Mouse (Mus musculus) MEL (cell line): ENCODE data around the gene Fam89a. TPM values are rescaled to one million over a fixed set of nuclear protein-coding genes. Genes with fewer than 3 reads are reported as not detected.

ENCODE experiments used
- DNase-seq: peaks from one replicate; pipeline ENCODE4 v3.0.0; 2011; ENCODE audit warnings: low read depth, low spot score
- H3K27ac ChIP-seq: 2 replicates; pipeline ENCODE4 v1.5.1; 2012; ENCODE audit warnings: low read depth, mild to moderate bottlenecking, control low read depth, low read length, moderate library complexity; ENCODE audit not compliant: control insufficient read depth
- H3K27me3 ChIP-seq, 2 experiments: fragments of 150-350 bp in 1 of 2; sonication (generic) in 1 of 2; 2 replicates each; pipeline ENCODE4 v1.6.1; 2012; ENCODE audit warnings: low read length in 2 of 2, mild to moderate bottlenecking in 2 of 2, improper control_type of control experiment in 1 of 2, moderate library complexity in 1 of 2; ENCODE audit not compliant: insufficient read depth in 2 of 2, control insufficient read depth in 1 of 2
- H3K36me3 ChIP-seq, 2 experiments: 2 replicates each; pipeline ENCODE4 v1.6.1; 2012 to 2014; ENCODE audit warnings: low read length in 2 of 2, improper control_type of control experiment in 1 of 2, inconsistent platforms in 1 of 2, mild to moderate bottlenecking in 1 of 2; ENCODE audit not compliant: insufficient read depth in 2 of 2, control insufficient read depth in 1 of 2
- H3K4me1 ChIP-seq, 2 experiments: fragments of 150-350 bp in 1 of 2; sonication (generic) in 1 of 2; 2 replicates each; pipeline ENCODE4 v1.6.1; 2012; ENCODE audit warnings: low read length in 2 of 2, improper control_type of control experiment in 1 of 2, mild to moderate bottlenecking in 1 of 2; ENCODE audit not compliant: insufficient read depth in 2 of 2, control insufficient read depth in 1 of 2
- H3K4me3 ChIP-seq, 2 experiments: fragments of 150-350 bp in 1 of 2; sonication (generic) in 1 of 2; 2 replicates each; pipeline ENCODE4 v1.5.1; 2012; ENCODE audit warnings: low read depth in 2 of 2, low read length in 2 of 2, mild to moderate bottlenecking in 2 of 2, moderate library complexity in 2 of 2, control low read depth in 1 of 2, improper control_type of control experiment in 1 of 2; ENCODE audit not compliant: control insufficient read depth in 1 of 2, insufficient read depth in 1 of 2
- H3K79me2 ChIP-seq: 2 replicates; pipeline ENCODE4 v1.6.1; 2012; ENCODE audit warnings: mild to moderate bottlenecking, low read length, moderate library complexity; ENCODE audit not compliant: control insufficient read depth, poor library complexity, insufficient read depth
- H3K9ac ChIP-seq: 2 replicates; pipeline ENCODE4 v1.6.1; 2012; ENCODE audit warnings: low read depth, mild to moderate bottlenecking, control low read depth, low read length, moderate library complexity; ENCODE audit not compliant: control insufficient read depth, poor library complexity, severe bottlenecking
- H3K9me3 ChIP-seq: fragments of 150-350 bp; sonication (generic); replicated peaks from 2 replicates; pipeline ENCODE4 v1.6.1; 2012; ENCODE audit warnings: mild to moderate bottlenecking, low read length, improper control_type of control experiment, moderate library complexity; ENCODE audit not compliant: insufficient read depth
- E2F4 ChIP-seq: IDR thresholded peaks from 2 replicates; pipeline ENCODE4 v1.6.1; 2011; ENCODE audit warnings: low read depth, low read length, improper control_type of control experiment, borderline replicate concordance
- ELF1 ChIP-seq: IDR thresholded peaks from 2 replicates; pipeline ENCODE4 v1.6.1; 2014; ENCODE audit warnings: low read depth, mild to moderate bottlenecking, inconsistent platforms, low read length, improper control_type of control experiment, moderate library complexity
- EP300 ChIP-seq, 2 experiments: IDR thresholded peaks; 2 replicates each; pipeline ENCODE4 v1.6.1; 2011; ENCODE audit warnings: improper control_type of control experiment in 2 of 2, low read length in 2 of 2, low read depth in 1 of 2, mild to moderate bottlenecking in 1 of 2
- ETS1 ChIP-seq: IDR thresholded peaks from 2 replicates; pipeline ENCODE4 v1.6.1; 2012; ENCODE audit warnings: low read depth, mild to moderate bottlenecking, inconsistent platforms, low read length, improper control_type of control experiment, moderate library complexity
- GATA1 ChIP-seq: IDR thresholded peaks from 2 replicates; pipeline ENCODE4 v1.6.1; 2011; ENCODE audit warnings: low read depth, low read length, improper control_type of control experiment
- HCFC1 ChIP-seq: IDR thresholded peaks from 2 replicates; pipeline ENCODE4 v1.6.1; 2012; ENCODE audit warnings: low read depth, mild to moderate bottlenecking, inconsistent platforms, low read length, improper control_type of control experiment, moderate library complexity
- MAFK ChIP-seq: IDR thresholded peaks from 2 replicates; pipeline ENCODE4 v1.6.1; 2011; ENCODE audit warnings: low read depth, mild to moderate bottlenecking, low read length, improper control_type of control experiment, borderline replicate concordance
- MAZ ChIP-seq: IDR thresholded peaks from 2 replicates; pipeline ENCODE4 v1.6.1; 2012; ENCODE audit warnings: low read depth, mild to moderate bottlenecking, inconsistent platforms, low read length, improper control_type of control experiment
- MEF2A ChIP-seq: IDR thresholded peaks from 2 replicates; pipeline ENCODE4 v1.6.1; 2014; ENCODE audit warnings: low read depth, mild to moderate bottlenecking, inconsistent platforms, low read length, improper control_type of control experiment; ENCODE audit not compliant: poor library complexity, insufficient replicate concordance, severe bottlenecking; ENCODE audit errors: extremely low read depth
- MYB ChIP-seq: IDR thresholded peaks from 2 replicates; pipeline ENCODE4 v1.6.1; 2011; ENCODE audit warnings: mild to moderate bottlenecking, low read depth, low read length, improper control_type of control experiment
- MYC ChIP-seq: IDR thresholded peaks from 2 replicates; pipeline ENCODE4 v1.6.1; 2011; ENCODE audit warnings: low read depth, mild to moderate bottlenecking, low read length, improper control_type of control experiment, moderate library complexity
- NELFE ChIP-seq: IDR thresholded peaks from 2 replicates; pipeline ENCODE4 v1.6.1; 2011; ENCODE audit warnings: low read depth, low read length, improper control_type of control experiment
- POLR2AphosphoS2 ChIP-seq: IDR thresholded peaks from 2 replicates; pipeline ENCODE4 v1.6.1; 2011; ENCODE audit warnings: low read length, improper control_type of control experiment
- POLR2AphosphoS5 ChIP-seq: IDR thresholded peaks from 2 replicates; pipeline ENCODE4 v1.6.1; 2012; ENCODE audit warnings: low read depth, borderline replicate concordance, mild to moderate bottlenecking, inconsistent platforms, low read length, moderate library complexity, mixed read lengths
- RCOR1 ChIP-seq: IDR thresholded peaks from 2 replicates; pipeline ENCODE4 v1.6.1; 2012; ENCODE audit warnings: low read depth, mild to moderate bottlenecking, inconsistent platforms, low read length, improper control_type of control experiment
- SMC3 ChIP-seq: IDR thresholded peaks from 2 replicates; pipeline ENCODE4 v1.6.1; 2011; ENCODE audit warnings: low read depth, low read length, improper control_type of control experiment
- TAL1 ChIP-seq: IDR thresholded peaks from 2 replicates; pipeline ENCODE4 v1.6.1; 2012; ENCODE audit warnings: mild to moderate bottlenecking, inconsistent platforms, low read length, moderate library complexity, mixed read lengths
- TCF12 ChIP-seq: IDR thresholded peaks from 2 replicates; pipeline ENCODE4 v1.6.1; 2014; ENCODE audit warnings: low read depth, mild to moderate bottlenecking, inconsistent platforms, low read length, improper control_type of control experiment, moderate library complexity
- USF1 ChIP-seq: IDR thresholded peaks from 2 replicates; pipeline ENCODE4 v1.6.1; 2014; ENCODE audit warnings: low read depth, mild to moderate bottlenecking, inconsistent platforms, low read length, improper control_type of control experiment, moderate library complexity
- ZKSCAN1 ChIP-seq: IDR thresholded peaks from 2 replicates; pipeline ENCODE4 v1.6.1; 2012; ENCODE audit warnings: low read depth, mild to moderate bottlenecking, inconsistent platforms, low read length, improper control_type of control experiment, moderate library complexity
- ZNF384 ChIP-seq: IDR thresholded peaks from 2 replicates; pipeline ENCODE4 v1.6.1; 2012; ENCODE audit warnings: low read depth, mild to moderate bottlenecking, inconsistent platforms, low read length, improper control_type of control experiment
- polyA plus RNA-seq, 2 experiments: library from polyadenylated mRNA; stranded (reverse) in 1 of 2; unstranded in 1 of 2; fragments of >175 nt in 1 of 2; fragments of >200 nt in 1 of 2; gene quantifications; 2 replicates each; pipeline versions ENCODE4 v1.2.1 to v1.2.4; 2012; ENCODE audit warnings: low replicate concordance in 2 of 2, low read depth in 1 of 2; ENCODE audit not compliant: insufficient read length in 2 of 2, insufficient read depth in 1 of 2, missing spikeins in 1 of 2
- total RNA-seq: library from RNA; depleted of rRNA; stranded (reverse); fragments of 300-350 nt; gene quantifications from 2 replicates; pipeline ENCODE4 v1.2.3, GENCODE M21; 2012

Gene Fam89a
- total and polyA plus RNA-seq, 3 experiments, result 0.31 to 1.8 TPM; not detected in 1

GRCm38 (mm10) chr8:124795781-124796488 lies 44.3 kb upstream of the Fam89a start:
- Histone ChIP-seq H3K27me3 (no peaks in the 10 kb centered on the region), H3K9me3 (no peaks in the 10 kb centered on the region)
- TF ChIP-seq GATA1, result peak; percentile 42
- TF ChIP-seq RCOR1, result 0 out of 2 replicates have a peak, but pooled peaks have one; percentile 23
- peak; percentile 22; the same call in 1 of the 2 replicates for TF ChIP-seq TAL1
- TF ChIP-seq EP300 (IDR thresholded peaks at IDR 0.05; ENCODE audit: low read depth in 1 of 2, low read length in 2 of 2), result peak; percentile 52 to 58; a peak in 3 of 4 replicates
- TF ChIP-seq ELF1, result no peak
- 0 out of 2 replicates have a peak, but pooled peaks have one; percentile 11 for TF ChIP-seq TCF12
- TF ChIP-seq HCFC1, result no peak
- 0 out of 2 replicates have a peak, but pooled peaks have one; percentile 8 for TF ChIP-seq ETS1

GRCm38 (mm10) chr8:124794486-124794780 lies 42.8 kb upstream of the Fam89a start:
- Histone ChIP-seq H3K4me1 (peaks cover 0 to 13% of the 10 kb centered on the region in 2 experiments; a peak in 2 of 4 replicates), H3K36me3 (no peaks in the 10 kb centered on the region), H3K27me3 (no peaks in the 10 kb centered on the region), H3K4me3 (no peak overlapping the region), H3K9ac (no peak overlapping the region), H3K27ac (no peak overlapping the region), H3K9me3 (no peaks in the 10 kb centered on the region), H3K79me2 (no peaks in the 10 kb centered on the region)
- DNase-seq, result no peak
- TF ChIP-seq TCF12, result no peak
- no peak for TF ChIP-seq MAZ
- no peak for TF ChIP-seq E2F4
- TF ChIP-seq MAFK, result no peak
- no peak for TF ChIP-seq MYC
- TF ChIP-seq ZNF384, result no peak
- TF ChIP-seq ETS1, result no peak
- TF ChIP-seq MEF2A, result no peak
- no peak for TF ChIP-seq MYB
- no peak for TF ChIP-seq GATA1
- TF ChIP-seq POLR2AphosphoS2, result no peak
- no peak for TF ChIP-seq ZKSCAN1
- no peak for TF ChIP-seq USF1
- TF ChIP-seq POLR2AphosphoS5, result no peak
- no peak for TF ChIP-seq NELFE
- TF ChIP-seq SMC3, result no peak

More at GRCm38 (mm10) chr8:124795781-124796488, 44.3 kb upstream of the Fam89a start:
- H3K4me3 ChIP-seq, result no peak overlapping the region
- DNase-seq, result peak; percentile 53
- no peak overlapping the region for H3K9ac ChIP-seq
- no peak overlapping the region for H3K27ac ChIP-seq
- H3K4me1 ChIP-seq, result peaks cover 0 to 6% of the 10 kb centered on the region in 2 experiments; a peak in 1 of 4 replicates
- H3K36me3 ChIP-seq, result no peaks in the 10 kb centered on the region
- H3K79me2 ChIP-seq, result no peaks in the 10 kb centered on the region
